Mouse (Mus musculus) CD4-positive, CD25-positive, alpha-beta regulatory T cell, adult 4 months (primary cell): Measurements from ENCODE around the gene Ciao2b. TPM values are rescaled to one million over a fixed set of nuclear protein-coding genes. Genes with fewer than 3 reads are reported as not detected.
"Not testable (repeated sequence)": the region's sequence is repeated elsewhere in the genome, so short reads cannot be mapped to it uniquely, and the experiment has no call there.

Experiments
- ATAC-seq: one replicate; pipeline ENCODE4 v1.8.0; 2017
- polyA plus RNA-seq, 2 experiments: library from polyadenylated mRNA; unstranded; fragments of 100-300 nt; shearing (Covaris generic); gene quantifications; one replicate each; pipeline ENCODE4 v1.2.1; 2017

The Ciao2b gene
- 100 to 1,000 TPM; 113 to 122 TPM for polyA plus RNA-seq

DNA sequence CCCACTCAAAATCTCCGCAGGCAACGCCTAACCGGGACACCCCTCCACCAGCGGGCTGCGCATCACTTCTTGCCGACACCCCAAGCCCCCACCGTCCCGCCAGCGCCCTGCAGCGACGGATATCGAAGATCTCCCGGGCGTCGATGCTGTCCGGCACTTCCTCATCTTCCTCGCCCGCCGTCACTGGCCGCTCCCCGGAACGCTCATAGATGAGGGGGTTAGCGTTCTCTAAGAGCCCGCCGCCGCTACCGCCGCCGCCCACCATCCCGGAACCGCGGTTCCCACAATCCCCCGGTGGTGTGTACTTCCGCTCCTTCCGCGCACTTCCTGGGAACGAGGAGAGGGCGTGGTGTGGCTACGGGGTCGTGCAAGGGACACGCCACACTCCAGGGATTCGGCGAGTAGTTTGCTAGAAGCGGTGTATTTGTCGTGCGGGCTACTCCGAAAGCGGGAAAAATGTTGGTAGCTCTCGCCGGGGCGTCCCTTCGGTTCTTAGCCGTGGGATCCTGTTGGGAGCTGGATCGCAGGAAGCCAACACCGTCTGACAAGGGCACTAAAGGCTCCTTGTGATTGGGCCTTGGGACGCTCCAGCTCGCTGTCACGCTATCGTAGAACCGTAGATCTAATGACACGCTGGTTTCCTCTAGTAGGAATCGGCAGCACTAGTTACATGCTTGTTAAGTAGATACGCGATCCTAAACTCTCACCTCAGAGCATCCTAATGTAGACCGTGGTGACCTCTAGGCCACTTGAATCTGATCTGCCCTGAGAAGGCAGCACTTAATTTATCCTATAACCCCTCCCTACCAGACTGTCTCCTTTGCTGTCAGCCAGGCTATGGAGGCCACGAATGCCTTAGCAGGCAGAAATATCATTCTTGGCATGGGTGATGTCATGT, at the start of gene Ciao2b:
TSS of gene Ciao2b (minus strand) at position 540 of the 898 bp plus-strand sequence.
- ATAC-seq, result peak; percentile 92

- ATAC-seq, result no peak
Measured at GRCm38 (mm10) chr8:104688433-104688832, 46.7 kb upstream of the Ciao2b start.

- no peak for ATAC-seq
Measured at GRCm38 (mm10) chr8:104655614-104656013, 13.8 kb upstream of the Ciao2b start.

DNA sequence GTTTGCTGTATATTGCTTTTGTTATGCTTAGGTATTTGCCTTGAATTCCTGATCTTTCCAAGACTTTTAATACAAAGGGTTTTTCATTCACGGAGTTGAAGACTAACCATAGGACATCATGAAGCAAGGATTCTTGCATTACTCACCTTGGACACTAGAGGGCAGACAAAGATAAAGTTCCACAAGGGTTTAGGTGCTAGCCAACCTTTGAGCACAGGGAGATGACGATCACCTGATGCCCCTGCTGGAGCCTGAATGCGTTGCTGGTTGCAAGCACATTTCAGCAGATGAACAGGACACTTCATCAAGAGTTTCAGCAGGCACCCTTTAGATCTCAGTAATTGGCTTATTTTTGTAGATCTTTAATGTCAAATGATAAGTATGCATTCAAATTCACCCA, 13.2 kb upstream of the Ciao2b start:
- ATAC-seq, result peak; percentile 100

- ATAC-seq, result not testable (repeated sequence)
Measured at GRCm38 (mm10) chr8:104644187-104644586, 2.4 kb upstream of the Ciao2b start.

DNA sequence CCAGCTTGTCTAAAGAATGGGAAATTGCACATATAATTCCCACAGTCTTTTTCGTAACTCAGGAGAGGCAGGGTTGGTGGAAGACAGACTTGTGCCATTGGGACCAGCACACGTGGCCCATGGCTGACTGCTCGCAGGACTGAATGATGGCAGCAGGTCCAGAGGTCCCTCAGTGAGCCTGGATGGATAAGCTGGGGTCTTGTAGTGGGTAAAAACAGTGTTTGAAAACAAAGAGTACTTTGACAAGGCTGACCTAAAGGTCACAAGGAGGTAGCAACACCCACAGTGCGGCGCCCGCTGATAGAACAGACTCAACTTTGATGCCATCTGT, 524 bp upstream of the Ciao2b start:
- ATAC-seq, result no peak

DNA sequence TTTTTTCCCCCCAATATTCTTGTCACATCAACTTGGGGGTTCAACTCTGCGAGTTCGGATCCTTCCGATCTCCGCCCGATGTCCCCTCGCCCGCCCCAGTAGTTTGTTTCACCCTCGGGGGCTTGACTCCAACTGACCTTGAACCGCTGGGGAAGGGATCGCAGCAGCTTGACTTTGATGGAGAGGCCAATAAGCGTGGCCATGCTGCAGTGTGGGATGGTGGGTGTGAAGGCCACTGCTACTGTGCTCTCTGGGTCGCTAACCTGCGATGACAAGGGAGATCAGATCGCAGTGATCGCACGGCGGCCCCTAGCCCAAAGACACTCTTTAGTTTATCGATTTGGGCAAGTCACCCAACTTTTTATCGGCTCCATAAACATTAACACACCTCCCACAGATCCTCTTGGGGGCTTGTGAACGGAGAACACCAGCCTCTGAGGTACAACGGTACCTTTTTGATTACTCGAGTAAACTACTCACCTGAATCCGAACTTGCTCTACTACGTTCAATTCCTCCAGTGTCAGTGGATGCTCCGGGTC, 864 bp downstream of the Ciao2b start:
- ATAC-seq, result no peak

- no peak for ATAC-seq
Measured at GRCm38 (mm10) chr8:104640241-104640640, 1.5 kb downstream of the Ciao2b start.

GRCm38 (mm10) chr8:104638010-104638409, 3.8 kb downstream of the Ciao2b start:
- no peak for ATAC-seq

DNA sequence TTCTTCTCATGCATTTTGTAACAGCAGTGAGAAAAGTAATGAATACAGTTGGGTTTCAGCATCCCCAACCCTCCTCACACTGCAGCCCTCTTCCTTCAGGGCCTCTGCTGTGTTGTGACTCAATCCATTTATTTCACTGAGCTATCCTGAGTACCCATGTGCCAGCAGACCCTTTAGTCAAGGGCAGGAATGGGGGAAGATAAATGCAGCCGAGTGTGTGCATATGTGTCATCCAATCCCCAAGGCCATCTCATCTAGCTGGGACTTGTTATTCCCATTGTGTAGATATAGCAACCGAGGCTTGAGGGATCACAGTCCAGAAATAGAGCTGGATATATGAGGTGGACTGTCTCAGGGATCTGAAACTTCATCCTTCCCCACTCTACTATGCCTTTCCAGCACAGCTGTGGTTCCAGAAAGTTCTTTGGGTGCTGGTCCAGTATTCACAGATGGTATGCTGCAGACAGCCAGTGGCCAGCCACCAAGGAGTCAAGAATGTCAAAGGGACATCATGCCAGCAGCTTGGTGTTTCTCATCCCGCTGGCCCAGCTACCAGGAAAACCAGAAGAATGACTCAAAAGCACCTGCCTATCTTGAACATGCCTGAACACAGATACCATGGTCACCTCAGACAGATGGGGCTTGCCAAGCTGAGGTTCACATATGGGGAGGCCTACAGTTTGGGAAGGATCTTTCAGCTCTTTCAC, 6.6 kb downstream of the Ciao2b start:
- no peak for ATAC-seq

DNA sequence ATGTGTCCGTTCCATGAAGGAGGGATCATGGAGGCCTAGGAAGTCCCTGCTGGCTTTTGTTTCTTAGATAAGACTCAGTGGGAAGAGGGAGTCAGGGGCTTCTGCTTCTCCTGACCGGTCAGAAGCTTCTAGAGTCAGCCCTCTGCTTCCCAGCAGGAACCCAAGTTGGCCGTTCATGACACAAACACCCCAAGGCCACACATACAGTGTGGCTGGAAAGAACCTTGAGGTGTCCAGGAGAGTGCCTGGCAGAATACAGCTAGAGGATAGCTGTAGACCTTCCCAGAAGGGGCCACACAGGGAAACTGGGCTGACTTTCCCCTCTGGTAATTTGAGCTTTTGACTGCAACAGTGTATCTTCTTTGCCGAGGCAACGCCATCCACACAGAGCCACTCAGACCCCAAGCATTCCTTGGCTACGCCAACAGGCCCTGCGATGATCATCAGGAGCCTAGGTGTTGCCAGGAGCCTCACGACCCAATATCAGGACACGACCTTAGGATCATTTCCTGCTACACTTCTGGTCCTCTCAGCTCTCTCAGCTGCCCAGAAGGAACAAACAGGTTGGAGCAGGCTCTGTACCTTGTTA, 8.5 kb downstream of the Ciao2b start:
- ATAC-seq, result no peak

- ATAC-seq, result peak; percentile 12
Measured at GRCm38 (mm10) chr8:104632486-104632885, 9.3 kb downstream of the Ciao2b start.

- peak; percentile 10 for ATAC-seq
Measured at GRCm38 (mm10) chr8:104631975-104632374, 9.8 kb downstream of the Ciao2b start.

GRCm38 (mm10) chr8:104630981-104631663, 10.6 kb downstream of the Ciao2b start, which contains the start of gene Rrad:
Rrad (minus strand) TSS chr8:104631327.
- ATAC-seq, result peak; percentile 89

GRCm38 (mm10) chr8:104630574-104630973, 11.2 kb downstream of the Ciao2b start:
- ATAC-seq, result peak; percentile 12

GRCm38 (mm10) chr8:104630111-104630479, 11.7 kb downstream of the Ciao2b start:
- no peak for ATAC-seq

- no peak for ATAC-seq
Measured at GRCm38 (mm10) chr8:104629306-104630110, 12.3 kb downstream of the Ciao2b start.

DNA sequence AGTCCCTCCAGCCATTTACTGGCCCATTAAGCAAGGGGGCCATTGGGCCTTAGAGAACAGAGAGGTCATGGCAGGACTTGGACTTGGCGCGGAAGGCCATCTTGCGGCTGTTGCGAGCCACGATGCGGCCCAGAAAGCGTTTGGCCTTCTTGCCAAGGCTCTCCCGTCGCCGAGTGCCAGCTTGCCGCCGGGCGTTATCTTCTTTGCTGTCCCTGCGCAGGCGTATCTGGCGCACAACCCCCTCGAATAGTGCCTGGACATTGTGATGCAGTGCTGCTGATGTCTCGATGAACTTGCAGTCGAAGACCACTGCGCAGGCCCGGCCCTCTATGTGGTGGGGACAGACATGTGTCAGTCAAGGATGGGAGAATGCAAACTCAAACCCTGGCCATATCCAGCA, 13.4 kb downstream of the Ciao2b start:
- ATAC-seq, result no peak

- ATAC-seq, result no peak
Measured at GRCm38 (mm10) chr8:104627065-104627740, 14.6 kb downstream of the Ciao2b start.

DNA sequence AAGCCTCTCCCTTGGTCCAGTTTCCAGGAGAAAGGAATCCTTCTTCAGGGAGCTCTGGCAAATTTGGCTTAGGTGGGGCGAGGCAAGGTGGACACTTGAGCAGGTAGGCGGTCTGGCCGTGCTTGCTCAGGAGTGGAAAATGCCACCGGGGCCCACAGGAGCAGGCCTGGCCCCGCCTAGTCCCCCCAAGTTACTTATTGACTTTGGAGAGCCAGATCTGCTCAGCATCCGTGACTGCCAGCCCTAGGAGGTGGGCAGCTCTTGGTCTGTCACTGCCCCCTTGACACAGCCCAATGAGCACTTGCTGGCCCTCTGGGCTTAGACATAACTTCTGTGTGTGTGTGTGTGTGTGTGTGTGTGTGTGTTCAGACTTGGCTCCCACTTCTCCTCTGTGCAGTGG, 17.6 kb downstream of the Ciao2b start, which contains the start of gene Cdh16:
TSS of gene Cdh16 (minus strand) at position 236 of the 400 bp plus-strand sequence.
- ATAC-seq, result no peak

- no peak for ATAC-seq
Measured at GRCm38 (mm10) chr8:104620765-104621164, 21.0 kb downstream of the Ciao2b start.
